Mouse (Mus musculus) erythroblast, embryonic 14.5 days (primary cell): ENCODE data around the gene Abca4.

Experiments
- GATA1 ChIP-seq: IDR thresholded peaks from 2 replicates; pipeline ENCODE4 v1.6.1; 2012; ENCODE audit warnings: low read length, inconsistent platforms, mixed read lengths
- TAL1 ChIP-seq: IDR thresholded peaks from 3 replicates; pipeline ENCODE4 v1.6.1; 2012; ENCODE audit warnings: low read length, inconsistent platforms, mixed read lengths

DNA sequence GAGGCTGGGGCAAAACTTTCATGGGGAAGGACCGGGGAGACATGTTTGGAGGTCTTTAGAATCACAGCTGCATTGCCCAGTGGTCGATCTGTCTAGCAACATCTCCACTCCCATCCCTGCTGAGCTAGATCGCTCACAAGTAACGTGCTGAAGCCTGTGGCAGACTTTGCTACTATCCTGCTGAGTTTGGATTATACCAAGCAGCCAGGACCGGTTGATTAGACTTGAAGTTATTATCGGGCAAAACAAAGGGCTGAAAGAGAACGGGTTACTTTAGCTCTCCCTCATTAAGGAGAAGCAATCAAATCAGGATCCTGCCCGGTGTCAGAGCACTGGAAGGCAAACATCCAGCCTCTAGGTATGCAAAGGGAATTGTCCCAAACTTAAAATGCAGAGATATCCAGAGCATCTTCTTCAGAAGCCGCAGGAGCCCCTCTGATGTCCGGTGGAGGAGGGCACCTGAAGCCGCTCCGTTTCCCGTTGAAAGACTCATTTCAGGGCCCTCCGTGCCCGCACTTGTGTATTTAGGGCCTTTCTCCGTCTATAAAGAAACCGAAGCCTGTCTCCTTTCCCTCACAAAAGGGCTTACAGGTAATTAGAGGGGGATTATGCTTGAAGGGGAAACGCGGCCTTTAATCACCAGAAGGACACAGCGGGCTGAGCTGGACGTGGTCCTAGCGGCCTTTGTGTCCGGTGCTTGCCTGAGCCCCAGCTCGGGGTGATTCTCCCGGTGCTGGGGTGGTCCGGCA, at the start of gene Abca4:
- TF ChIP-seq GATA1: no peak
- TF ChIP-seq TAL1: no peak
